Mouse (Mus musculus) frontal cortex, adult (tissue): ENCODE measurements at regions not wholly inside any gene's neighbourhood (a gene's known extent, or its start where the extent isn't known, plus 50 kb on each side); places are given as distances from the start of the nearest gene placed in this dataset.

ENCODE experiments used
- ATAC-seq: cut with Nextera tagmentation; 2 replicates; pipeline ENCODE4 v1.9.2; 2017; ENCODE audit warnings: mild to moderate bottlenecking, moderate library complexity, mixed read lengths; ENCODE audit not compliant: low TSS enrichment

DNA sequence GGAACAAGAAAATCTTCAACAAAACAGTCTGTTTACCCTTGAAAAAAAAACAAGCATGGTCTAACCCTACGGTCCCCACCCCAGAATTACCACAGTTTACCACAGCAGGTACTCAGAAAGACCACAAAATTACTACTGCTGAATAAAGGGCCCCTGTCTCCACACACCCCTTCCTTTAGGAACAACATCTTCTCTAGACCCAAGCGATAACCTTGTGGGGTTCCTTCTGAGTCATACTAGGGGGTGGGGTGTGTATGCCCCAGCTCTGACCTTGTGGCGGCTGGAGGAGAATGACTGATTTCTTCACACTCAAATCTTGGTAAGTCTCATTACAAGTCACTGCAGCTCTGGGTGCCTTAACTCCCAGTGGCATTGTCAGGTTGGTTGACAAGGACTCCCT lies 151.8 kb upstream of the Klf3 start:
- ATAC-seq = no peak

DNA sequence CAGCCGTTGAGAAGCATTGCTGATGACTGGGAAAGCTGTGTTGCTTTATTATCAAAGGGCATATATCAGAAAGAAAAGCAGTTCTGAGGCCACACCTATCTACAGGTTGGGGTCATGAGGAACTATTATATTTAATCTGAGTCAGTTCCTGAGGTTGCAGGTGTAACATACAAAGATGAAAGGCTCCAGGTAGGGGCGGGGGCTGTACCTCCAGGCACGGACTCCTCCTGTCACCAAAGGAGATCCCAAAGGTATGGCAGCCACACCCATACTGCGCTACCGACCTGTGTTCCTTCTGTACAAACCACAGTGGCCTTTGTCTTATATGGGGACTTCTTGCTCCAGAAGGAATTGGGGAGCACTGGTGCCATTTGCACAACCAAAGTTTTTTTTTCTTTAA lies 149.4 kb upstream of the Klf3 start:
- ATAC-seq = no peak

DNA sequence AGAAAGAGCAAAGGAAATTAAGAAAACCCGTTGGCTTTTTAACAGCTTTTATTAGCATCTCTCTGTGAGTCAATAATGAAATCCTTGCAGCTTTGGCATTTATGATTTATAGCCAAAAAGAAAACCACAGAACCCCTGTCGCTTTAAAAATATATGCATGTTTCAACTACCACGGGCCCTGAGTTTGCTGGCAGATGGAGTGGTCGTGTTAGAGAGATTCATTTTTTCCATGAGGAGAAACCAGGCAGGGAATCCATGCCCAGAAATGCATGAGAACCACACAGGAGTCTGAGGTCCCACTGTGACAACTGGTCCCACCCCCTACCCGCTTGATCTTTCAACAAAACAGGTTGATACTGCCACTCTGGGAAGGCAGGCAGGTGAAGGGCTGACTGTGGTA lies 147.9 kb upstream of the Klf3 start:
- ATAC-seq = no peak

DNA sequence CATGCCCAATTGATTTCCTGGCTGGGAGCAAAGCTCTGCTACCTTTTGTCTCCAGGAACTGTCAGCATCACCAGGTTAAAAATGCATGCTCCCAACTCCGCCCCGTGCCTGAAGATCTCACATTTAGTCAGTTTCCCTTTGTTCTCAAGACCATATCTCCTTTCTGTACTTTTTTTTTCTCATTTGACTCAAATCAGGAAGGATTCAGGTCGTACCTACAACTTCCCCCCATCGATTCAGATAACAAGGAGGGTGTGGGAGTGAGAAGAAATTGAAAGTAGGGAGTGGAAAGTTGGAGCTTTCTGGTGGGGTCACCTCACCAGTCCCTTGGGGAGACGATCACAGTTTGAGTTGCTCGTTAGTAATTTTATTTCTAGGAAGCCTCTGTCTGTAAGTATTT lies 141.2 kb upstream of the Klf3 start:
- ATAC-seq = no peak

DNA sequence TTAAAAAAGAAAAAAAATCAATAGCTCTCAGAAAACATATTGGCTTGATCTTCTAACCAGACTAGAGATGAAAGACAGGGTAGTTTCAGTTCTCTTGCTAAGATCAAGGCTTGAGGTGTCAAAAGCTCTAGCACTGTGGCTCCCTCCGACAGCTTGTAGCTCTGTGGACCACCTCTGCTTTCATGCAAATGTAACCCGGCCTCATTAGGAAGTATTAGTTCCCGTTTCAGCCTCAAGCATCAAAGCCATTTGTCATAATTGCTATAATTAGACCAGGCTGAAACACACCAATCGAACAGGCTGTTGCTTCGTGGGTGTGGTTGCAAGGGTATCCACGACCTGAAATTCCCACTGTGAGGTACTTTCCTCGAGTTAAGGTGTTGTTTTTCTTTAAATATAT lies 140.7 kb upstream of the Klf3 start:
- ATAC-seq = no peak

DNA sequence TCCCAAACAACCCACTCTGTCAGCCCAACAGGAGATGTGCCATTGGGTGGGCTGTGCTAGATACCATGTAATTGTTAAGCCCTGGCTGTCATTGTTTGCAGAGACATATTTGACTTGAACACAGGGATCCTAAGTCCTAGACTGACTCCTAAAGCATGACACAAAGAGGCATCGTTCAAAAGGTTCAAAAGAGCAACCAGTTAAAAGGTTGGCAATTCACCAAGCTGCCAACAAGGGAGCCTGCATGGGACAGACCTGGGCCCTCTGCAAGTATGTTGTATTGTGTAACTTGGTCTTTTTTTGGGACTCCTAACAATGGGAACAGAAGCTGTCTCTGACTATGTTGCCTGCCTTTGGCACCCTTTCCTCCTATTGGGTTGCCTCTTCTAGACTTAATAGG lies 139.4 kb upstream of the Klf3 start:
- ATAC-seq = no peak

DNA sequence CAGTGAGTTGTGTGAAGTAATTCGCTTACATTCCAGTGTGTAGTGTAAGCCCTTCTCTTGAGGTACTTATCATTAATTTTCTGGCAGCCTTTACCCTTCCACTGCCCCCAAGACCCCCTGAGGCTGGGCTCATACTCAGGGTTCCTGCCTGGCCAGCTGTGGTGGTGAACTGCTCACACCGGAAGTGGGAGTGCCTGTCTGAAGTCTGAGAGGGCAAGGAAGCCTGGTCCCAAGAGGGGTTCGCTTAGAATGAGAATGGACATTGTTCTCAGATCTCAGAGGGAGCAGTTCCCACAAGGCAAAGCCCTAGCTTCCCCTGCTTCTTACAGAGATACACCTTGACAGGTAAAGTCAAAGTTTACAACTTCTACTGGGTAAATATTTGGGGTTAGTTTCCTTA lies 138.1 kb upstream of the Klf3 start:
- ATAC-seq = no peak

DNA sequence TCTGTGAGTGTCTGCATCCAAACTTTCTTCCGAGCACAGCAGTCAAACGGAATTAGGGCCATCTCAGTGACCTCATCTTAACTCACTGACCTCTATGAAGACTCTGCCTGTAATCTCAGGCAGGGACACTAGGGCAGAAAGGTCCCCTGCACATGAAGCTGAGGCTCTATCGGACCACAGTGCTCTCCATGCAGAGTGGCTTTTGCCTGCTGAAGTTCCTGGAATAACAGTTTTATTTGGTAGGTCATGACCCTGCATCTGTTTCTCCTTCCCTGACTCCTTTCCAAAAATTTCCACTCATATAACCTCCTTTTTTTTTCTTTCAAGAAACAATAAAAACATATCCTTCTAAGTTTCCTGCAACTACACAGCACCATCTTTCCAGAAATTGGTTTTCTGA lies 136.9 kb upstream of the Klf3 start:
- no peak for ATAC-seq

DNA sequence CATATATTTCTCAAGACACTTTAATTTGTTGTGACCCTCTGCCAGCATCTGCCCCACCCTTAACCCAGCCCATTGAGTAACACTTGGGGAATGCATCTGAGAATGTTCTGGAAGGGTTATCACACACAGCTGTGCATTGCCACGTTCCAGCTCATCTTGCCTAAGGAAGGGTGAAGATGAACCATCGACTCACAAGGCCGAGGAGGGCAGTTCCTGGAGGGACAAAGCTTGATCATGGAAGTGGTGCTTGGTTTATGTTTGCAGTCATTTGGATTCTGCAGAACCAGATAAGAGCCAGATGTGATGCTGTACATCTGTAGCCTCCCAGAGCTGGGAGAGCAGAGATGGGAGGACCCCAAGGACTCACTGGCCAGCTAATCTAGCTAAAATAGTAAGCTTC lies 136.1 kb upstream of the Klf3 start:
- ATAC-seq = no peak

DNA sequence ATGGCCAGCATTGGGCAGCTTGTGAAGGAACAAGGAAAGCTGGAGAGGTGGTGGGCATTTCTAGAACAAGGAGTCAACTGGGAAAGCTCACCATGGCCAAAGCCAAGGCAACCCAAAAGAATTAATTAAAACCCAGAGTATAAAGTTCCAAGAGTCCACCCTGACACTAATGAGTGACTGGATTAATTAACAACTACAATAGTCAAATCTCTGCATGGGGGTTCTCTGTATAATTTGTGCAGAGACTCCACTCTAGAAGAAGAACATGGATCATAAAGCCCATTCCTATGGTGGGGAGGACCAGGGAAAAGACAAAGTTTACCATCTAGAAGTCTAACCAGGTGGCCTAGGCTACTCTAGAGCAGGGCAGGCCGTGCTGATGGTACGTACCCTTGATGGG lies 129.3 kb upstream of the Klf3 start:
- ATAC-seq = no peak

DNA sequence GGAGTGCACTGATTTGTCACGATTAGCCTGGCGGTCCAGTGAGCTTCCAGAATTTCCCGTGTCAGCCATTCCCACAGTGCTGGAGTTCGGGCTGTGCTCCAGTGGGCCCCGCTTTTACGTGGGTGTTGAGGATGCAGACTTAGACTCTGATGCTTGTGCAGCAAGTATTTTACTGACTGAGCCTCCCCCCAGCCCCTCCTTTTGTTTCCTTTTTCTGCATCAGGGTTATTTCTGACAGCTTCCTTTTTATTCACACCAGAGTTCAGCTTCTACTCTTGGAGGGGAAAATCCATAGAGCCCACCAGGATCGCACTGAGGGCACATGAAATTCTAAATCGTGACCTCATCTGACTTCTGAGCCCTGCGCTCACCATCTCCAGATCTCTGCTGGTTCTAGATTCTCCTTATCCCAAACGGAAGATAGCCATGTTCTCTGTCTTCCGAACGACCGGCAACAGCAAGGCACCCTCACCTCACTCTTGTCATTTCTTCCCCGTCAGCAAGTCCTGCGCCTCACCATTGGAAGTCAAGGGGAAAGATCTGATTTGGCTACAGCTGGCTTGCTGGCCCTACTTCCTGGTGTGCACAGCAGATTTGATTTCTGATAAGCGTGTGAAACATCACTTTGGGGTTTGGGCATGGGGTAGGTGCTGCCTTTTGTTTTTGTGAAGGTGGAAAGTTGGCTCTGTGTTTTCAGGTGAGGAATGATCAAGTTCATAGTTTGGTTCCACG lies 126.8 kb upstream of the Klf3 start:
- no peak for ATAC-seq

DNA sequence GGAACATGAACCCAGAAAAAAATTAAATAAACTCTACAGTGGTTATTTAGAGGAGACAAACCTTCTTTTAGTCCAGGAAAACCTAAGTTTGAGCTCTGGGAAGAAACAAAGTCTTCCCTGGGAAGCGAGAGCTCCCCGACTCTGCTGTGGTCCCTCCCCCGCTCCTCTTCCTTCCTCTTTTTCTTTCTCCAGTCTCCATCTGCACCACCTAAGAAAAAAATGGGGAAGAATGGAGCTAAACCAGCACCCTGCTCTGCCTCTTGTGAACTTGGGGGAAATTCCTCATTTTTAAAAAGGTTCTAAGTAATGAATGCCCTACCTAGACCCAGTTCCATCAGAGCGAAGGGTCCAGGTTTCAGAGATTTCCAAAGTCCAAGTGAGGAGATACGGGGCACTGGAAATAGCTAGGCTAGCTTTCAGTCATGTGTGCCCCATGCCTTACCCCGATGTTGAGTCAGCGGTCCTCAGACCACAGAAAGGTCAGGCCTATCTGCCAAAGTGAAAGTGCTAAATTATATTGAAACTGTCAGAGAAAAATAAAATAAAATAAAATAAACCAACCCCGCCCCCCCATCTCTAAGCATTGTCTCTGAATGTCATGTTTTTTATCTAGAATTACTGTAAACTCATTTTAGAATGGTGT lies 126.1 kb upstream of the Klf3 start:
- no peak for ATAC-seq

DNA sequence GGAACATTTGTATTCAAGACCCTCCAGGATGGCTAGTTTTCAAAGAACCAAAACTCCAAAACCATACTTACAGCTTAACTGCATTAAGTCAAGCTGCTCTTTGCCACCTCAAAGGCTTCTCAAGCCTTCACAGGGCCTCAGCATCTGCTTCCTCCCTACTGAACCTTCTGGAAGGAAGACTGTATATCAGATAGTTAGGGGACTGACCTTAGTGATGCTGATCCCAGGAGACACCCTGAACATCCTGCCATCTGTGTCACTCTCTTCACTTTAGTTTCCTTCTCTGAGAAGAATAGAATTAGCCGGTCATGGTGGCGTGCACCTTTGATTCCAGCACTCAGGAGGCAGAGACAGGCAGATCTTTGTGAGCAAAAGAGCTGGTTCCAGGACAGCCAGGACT lies 124.5 kb upstream of the Klf3 start:
- ATAC-seq = no peak

DNA sequence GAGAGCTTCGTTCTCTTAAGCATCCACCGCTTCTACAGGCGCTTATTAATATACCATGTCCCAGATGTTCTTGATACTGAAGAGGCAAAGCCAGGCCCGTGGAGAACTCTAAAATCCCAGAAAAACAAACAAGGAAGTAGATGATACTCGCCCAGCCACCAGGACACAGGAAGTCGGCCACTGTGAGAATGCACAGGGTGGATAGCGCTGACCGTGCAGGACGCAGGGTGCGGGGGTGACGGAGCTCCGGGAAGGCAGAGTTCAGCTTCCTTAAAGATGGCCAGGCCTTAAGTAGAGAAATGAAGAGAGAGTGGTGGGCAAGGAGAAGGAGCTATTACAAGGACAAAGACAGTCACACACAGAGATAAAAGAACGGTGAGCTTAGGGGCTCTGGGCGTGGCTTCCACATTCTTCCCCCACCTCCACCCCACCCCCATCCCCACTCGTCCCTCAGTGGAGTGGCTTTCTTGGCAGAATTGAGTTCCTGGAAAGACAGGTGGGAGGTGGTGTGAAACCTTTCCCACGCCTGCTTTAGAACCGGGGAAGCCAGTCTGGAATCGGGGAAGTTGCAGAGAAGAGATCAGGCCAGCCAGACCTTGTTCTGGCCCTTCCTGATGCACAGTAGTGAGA lies 123.1 kb upstream of the Klf3 start:
- ATAC-seq = no peak

DNA sequence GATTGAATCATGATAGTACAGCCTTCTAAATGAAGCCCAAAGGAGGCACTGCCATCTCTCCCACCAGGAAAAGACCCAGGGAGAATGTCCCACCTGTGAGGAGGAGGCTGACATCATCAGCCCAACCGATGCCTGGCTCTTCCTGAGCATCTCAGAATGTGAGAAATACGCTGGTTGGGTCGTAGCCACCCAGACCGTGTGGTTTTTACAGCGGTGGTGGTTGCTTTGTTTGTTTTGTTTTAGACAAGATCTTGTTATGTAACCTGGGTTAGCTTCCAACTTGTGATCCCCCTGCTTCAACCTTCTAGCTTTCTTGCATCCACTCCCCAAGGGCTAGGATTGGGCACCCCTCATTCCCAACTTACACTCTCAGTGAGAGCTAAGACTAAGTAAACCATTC lies 122.0 kb upstream of the Klf3 start:
- no peak for ATAC-seq

DNA sequence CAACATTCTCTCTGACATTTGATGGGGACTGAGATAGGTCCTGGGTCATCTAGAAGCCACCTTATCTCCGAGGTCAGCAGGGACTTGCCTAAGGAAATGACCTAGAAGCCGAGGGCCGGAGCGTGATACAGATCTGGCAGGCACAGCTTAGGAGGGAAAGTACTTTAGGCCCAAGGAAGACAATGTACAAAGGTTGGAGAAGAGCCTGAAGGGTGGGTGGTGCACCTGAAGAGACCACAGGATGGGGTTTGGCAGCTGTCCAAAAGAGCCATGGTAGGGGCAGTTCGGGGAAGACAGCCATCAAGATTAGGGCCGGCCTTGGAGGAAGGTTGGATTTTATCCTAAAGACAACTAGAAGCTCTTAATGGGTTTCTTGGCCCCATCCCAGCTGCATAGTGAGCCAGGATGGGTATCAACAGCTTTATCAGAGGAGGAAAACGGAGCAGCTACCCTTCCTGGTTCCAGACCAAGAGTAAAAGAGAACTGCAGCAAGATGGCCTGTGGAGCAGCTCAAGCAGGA lies 120.8 kb upstream of the Klf3 start:
- no peak for ATAC-seq

DNA sequence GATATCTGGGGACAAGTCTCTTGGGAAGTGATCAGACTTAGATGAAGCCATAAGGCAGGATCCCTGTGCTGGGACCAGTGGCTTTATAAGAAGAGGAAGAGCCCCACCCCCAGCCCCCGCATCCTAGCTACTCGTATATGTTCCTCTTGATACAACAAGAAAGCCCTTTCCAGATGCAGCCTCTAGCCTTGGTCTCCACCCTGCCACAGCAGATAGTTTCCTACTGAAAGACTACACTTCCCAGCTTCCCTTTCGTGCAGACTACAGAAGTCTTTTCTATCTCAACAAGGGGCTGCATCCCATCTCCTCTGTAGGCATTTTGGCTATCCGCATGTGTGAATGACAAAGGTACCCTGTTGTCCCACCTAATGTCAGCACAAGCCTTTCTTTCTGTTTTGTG lies 119.8 kb upstream of the Klf3 start:
- ATAC-seq = no peak

DNA sequence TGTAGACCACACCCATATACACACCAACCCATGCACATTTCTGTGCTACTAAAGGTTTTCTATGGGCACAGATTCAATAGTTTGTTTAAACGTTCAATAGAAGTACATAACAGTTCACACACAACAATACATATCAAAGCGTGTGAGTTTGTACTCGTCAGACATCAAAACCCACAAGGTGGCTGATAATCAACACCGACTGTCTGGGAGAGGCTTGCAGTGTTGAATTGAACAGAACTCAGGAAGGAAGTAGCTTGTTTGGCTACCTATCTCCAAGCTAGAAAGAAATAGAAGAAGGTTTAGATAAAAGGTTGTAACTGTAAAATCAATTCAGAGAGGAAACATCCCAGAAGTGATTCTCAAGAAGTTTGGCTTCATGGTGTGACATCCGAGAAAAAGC lies 118.9 kb upstream of the Klf3 start:
- ATAC-seq = no peak

DNA sequence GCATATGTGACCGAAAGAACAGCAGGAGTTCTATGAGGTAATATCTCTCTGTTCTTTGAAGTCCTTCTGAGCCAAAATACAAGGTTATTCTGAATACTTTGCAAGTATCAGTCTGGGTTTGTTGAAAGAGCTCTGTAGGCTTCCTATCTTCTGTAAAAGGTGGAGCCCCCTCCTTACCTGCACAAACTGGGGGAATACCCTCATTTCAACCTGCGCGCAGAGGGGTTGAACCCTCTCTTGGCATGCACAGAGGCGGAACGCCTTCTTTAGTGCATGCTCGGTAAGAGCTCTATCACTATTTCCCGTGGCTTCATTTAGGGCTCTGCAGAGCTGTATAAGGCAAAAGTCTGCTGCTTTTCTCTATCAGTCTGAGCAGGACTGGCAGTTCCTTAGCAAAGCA lies 113.0 kb upstream of the Klf3 start:
- ATAC-seq = no peak

DNA sequence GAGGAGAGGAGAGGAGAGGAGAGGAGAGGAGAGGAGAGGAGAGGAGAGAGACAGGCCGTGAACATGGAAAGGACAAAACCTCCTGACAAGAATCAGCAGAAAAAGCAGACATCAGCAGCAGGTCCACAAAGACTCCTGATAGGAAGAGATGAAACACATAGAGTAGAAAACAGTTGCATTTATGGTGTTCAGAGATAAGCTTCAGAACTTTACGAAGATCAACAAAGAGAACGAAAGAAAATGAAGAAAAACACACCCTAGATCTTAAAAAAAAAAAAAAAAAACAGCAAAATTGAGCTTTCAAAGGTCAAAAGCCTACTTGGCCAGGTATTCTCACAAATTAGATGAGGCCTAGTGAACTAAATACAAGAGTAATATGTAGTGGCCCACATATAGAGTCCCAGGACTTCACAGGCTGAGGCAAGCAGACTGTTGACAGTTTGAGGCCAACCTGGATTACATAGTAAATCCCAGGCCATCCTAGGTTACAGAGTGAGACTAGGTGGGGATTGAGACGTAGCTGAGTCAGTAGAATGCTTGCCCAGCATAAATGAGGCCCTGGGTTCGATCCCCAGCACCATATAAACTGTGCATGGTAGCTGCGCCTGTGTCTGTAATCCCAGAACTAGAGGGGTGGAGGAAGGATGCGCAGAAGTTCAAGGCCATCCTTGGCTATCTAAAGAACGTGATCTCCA lies 111.6 kb upstream of the Klf3 start:
- no peak for ATAC-seq

DNA sequence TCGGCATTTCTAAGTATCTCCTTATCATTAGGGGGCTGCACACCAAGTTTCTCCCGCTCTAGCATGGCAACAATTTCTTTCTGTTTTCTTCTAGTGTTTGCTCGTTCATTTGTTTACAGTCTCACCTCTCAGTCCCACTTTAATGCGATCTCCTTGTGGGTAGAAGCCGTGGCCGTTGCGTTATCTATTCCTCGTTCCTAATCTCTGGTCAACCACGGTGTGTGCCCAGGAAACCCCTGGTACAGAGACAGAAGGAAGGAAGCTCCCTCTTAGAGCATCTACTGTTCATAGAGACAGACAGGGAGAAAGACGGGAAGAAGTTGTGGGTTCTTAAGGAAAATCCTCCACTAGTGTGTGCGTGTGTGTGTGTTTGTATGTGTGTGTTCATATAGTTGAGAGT lies 110.9 kb upstream of the Klf3 start:
- ATAC-seq = no peak

DNA sequence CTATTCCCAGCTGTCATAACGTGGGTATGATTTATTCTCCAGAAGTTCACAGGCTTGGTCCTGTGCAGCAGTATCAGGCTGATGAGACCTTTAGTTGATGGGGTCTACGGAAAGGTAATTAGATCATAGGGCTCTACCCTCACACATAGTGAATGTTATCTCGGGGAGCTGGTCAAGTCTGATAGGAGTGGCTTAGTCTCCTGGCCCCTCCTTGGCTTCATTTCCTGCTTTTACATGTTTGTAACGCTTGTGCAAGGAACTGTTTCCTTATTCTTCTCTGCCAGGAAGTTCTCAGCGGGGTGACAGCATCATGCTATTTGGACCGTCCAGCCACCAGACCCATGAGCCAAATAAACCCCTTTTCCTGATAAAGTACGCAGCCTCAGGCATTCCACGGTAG lies 109.6 kb upstream of the Klf3 start:
- no peak for ATAC-seq

DNA sequence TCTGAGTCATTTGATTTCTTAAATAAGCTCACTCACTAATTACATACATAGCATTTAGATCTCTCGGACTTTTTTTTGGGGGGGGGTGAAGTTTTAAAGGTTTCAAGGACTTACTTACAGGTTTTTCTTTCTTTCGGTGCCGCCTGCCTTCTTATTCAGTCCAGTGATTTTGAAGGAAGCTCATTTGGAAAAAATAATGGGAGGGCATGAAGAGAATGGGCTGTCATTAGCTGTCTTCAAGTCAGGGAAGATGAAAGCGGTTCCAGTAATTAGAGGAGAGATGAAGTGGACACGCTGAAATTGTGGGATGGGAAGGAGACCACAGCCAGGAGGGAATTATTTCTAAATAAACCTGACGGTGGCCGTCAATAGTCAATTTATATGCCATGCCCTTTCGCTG lies 108.6 kb upstream of the Klf3 start:
- ATAC-seq = no peak
